Mouse (Mus musculus): ENCODE data around the gene Dntt.

DNA sequence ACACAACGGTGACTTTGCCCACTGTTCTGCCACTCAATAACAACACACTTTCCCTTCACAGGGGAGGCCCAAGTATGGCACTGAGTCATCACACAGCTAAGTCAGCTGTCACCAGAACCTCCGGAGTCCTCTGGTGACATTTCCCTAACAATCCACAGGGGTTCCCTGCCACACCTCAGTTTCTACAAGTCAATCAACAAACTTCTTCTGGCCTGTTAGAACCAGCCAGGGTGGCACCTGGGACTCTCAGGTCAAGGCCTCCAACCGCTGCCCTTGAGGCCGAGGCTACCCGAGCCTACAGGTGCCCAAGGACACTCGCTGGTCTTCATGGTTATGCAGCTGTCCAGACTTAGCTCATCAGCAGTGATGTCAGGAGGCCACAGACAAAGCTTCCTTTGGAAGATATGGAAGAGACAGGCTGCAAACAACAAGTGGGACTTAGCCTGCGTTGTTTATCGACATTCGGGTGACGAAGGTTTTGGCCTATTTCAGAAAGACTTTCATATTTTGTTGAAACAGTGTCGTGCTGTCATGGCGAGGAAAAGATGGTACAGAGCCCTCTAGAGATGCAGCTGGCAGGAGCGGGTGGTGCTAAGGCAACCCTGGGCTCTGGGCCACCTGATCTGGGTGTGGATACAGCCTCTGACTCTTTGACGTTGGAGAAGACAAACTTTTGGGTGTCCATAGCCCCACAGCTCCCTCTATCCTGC lies 44.8 kb downstream of the Dntt start:
- no peak for TF ChIP-seq CTCF (IDR thresholded peaks at IDR 0.05; ENCODE audit: low read depth, low read length)
- no peak for TF ChIP-seq POLR2A (IDR thresholded peaks at IDR 0.05; ENCODE audit: insufficient read depth, low read length)

Data from ES-Bruce4 (cell line).